Comparison of ENCODE assay signal across 18 mouse cellular contexts in genomic region chr6:71322491-71322921, GRCm38 (mm10). TPM values are rescaled to one million over a fixed set of nuclear protein-coding genes. Genes with fewer than 3 reads are reported as not detected.
DNase-seq lines count a peak whose midpoint lies in the region; ATAC-seq and TF ChIP-seq lines count a peak whose summit lies in the region.
"Had no signal": no experiment of that assay in that cellular context is flagged by ENCODE, and none has a peak within 500 bp of the region (broad histone marks: within the 10 kb centered on the region; RNA-seq: fewer than 3 reads in every experiment).

TSS of gene Cd8b1 (plus strand) at chr6:71322788.

- no peak within 1 kb of the TSS for H3K9ac ChIP-seq in liver, embryonic 11.5 days (ENCODE audit: low read depth, low read length)
- H3K9ac ChIP-seq in hindbrain, embryonic 11.5 days (ENCODE audit: low read depth, low read length) = no peak within 1 kb of the TSS
- H3K9ac ChIP-seq: embryonic facial prominence, embryonic 13.5 days had no signal

- no peaks in the 10 kb centered on the region for H3K9me3 ChIP-seq in liver, embryonic 11.5 days (ENCODE audit: control insufficient read depth, low read length)
- no peaks in the 10 kb centered on the region for H3K9me3 ChIP-seq in hindbrain, embryonic 11.5 days (ENCODE audit: control insufficient read depth, low read length)
- H3K9me3 ChIP-seq: embryonic facial prominence, embryonic 13.5 days; forebrain, embryonic 10.5 days had no signal

- no peak within 1 kb of the TSS; the same call in 1 of the 2 replicates for H3K27ac ChIP-seq in olfactory bulb, adult 2 months (ENCODE audit: insufficient read depth, low read depth, low read length)
- no peak within 1 kb of the TSS for H3K27ac ChIP-seq in liver, embryonic 11.5 days (ENCODE audit: low read depth, low read length)
- H3K27ac ChIP-seq in hindbrain, embryonic 11.5 days (ENCODE audit: low read depth, low read length) = no peak within 1 kb of the TSS
- H3K27ac ChIP-seq: embryonic facial prominence, embryonic 13.5 days; forebrain, embryonic 10.5 days had no signal

- no peak within 1 kb of the TSS; the same call in 1 of the 2 replicates for H3K4me3 ChIP-seq in olfactory bulb, adult 2 months (ENCODE audit: insufficient read depth, low read depth, low read length)
- no peak within 1 kb of the TSS for H3K4me3 ChIP-seq in liver, embryonic 11.5 days (ENCODE audit: low read depth, low read length)
- H3K4me3 ChIP-seq in hindbrain, embryonic 11.5 days (ENCODE audit: low read depth, low read length) = no peak within 1 kb of the TSS
- H3K4me3 ChIP-seq: embryonic facial prominence, embryonic 13.5 days; forebrain, embryonic 10.5 days; myocyte had no signal

- H3K36me3 ChIP-seq in liver, embryonic 11.5 days (ENCODE audit: control insufficient read depth, insufficient read depth, low read length) = no peaks in the 10 kb centered on the region
- no peaks in the 10 kb centered on the region for H3K36me3 ChIP-seq in hindbrain, embryonic 11.5 days (ENCODE audit: control insufficient read depth, insufficient read depth, low read length)
- H3K36me3 ChIP-seq: embryonic facial prominence, embryonic 13.5 days; forebrain, embryonic 10.5 days had no signal

- TF ChIP-seq CTCF in olfactory bulb, adult 2 months (IDR thresholded peaks at IDR 0.05; ENCODE audit: insufficient read depth, low read depth, low read length) = no peak

- 80% methylated on average over 7 of the region's 7 CpGs for WGBS in olfactory bulb, adult 2 months
- WGBS in liver, embryonic 11.5 days = 82% methylated on average over 7 of the region's 7 CpGs
- 92% methylated on average over 7 of the region's 7 CpGs for WGBS in hindbrain, embryonic 11.5 days

- H3K4me1 ChIP-seq in olfactory bulb, adult 2 months (ENCODE audit: control insufficient read depth, insufficient read depth, low read length) = no peaks in the 10 kb centered on the region
- H3K4me1 ChIP-seq in liver, embryonic 11.5 days (replicated peaks; ENCODE audit: control insufficient read depth, insufficient read depth, low read length) = no peaks in the 10 kb centered on the region
- H3K4me1 ChIP-seq in hindbrain, embryonic 11.5 days (replicated peaks; ENCODE audit: control insufficient read depth, insufficient read depth, low read length) = no peaks in the 10 kb centered on the region
- H3K4me1 ChIP-seq: embryonic facial prominence, embryonic 13.5 days; forebrain, embryonic 10.5 days had no signal

- no peaks in the 10 kb centered on the region for H3K27me3 ChIP-seq in liver, embryonic 11.5 days (replicated peaks; ENCODE audit: control insufficient read depth, insufficient read depth, low read length)
- H3K27me3 ChIP-seq in hindbrain, embryonic 11.5 days (ENCODE audit: control insufficient read depth, insufficient read depth, low read length) = no peaks in the 10 kb centered on the region
- H3K27me3 ChIP-seq: embryonic facial prominence, embryonic 13.5 days had no signal

- H3K4me2 ChIP-seq in liver, embryonic 11.5 days = no peak within 1 kb of the TSS
- no peak within 1 kb of the TSS for H3K4me2 ChIP-seq in hindbrain, embryonic 11.5 days (replicated peaks; ENCODE audit: low read depth, low read length)
- H3K4me2 ChIP-seq: embryonic facial prominence, embryonic 13.5 days had no signal

- ATAC-seq in liver, embryonic 11.5 days (replicated peaks; ENCODE audit: low FRiP score) = no peak
- no peak for ATAC-seq in hindbrain, embryonic 11.5 days (ENCODE audit: low FRiP score)
- ATAC-seq: hindbrain, embryonic 16.5 days had no signal

- peak; percentile 2 for DNase-seq in lung, postnatal 14 days
- DNase-seq in lung, adult 18-20 months = no peak
- peak; percentile 84 for DNase-seq in T-cell, adult 2 months (ENCODE audit: low spot score)
- peak; percentile 92 to 96 for DNase-seq in thymus, postnatal 36 days
- no peak for DNase-seq in liver, embryonic 11.5 days (ENCODE audit: low spot score)
- no peak for DNase-seq in hindbrain, embryonic 11.5 days (ENCODE audit: low spot score)
- DNase-seq: cerebellum, adult 8-10 months; kidney, adult 2 months; kidney, postnatal 25 days; liver; lung, adult 2 months; midbrain, embryonic 14.5 days; right cerebral cortex, adult 18-20 months had no signal

- TF ChIP-seq POLR2A in olfactory bulb, adult 2 months (IDR thresholded peaks at IDR 0.05; ENCODE audit: insufficient read depth, low read depth, low read length) = no peak

RNA-seq across cellular contexts. Expression of gene Cd8b1, which starts in this region (rescaled TPM):
- 314 TPM in 1 of 2 replicates, not detected in the other for polyA plus RNA-seq in olfactory bulb, adult 2 months (2012; ENCODE audit: insufficient read depth, insufficient read length, low replicate concordance, missing spikeins)
- polyA plus RNA-seq in liver, embryonic 11.5 days (2014; fragmentation: Nextera tagmentation; extraction: Ambion mirVana) = not detected in 2 replicates
- not detected in 2 replicates for polyA plus RNA-seq in hindbrain, embryonic 11.5 days (2014; fragmentation: Nextera tagmentation; extraction: Ambion mirVana)
- polyA plus RNA-seq: hindbrain, embryonic 16.5 days; midbrain, embryonic 14.5 days; myocyte had no signal

Comparison
In these comparisons a context has a peak if more than half of its experiments do, and no peak if none do; other contexts are left out.
1. RNA of gene Cd8b1 (polyA plus RNA-seq): 314 TPM in olfactory bulb, adult 2 months; not detected in liver, embryonic 11.5 days and not detected in hindbrain, embryonic 11.5 days; every median in the first group is over 10 times any median in the second.
2. DNase-seq: peak in lung, postnatal 14 days (single experiment), T-cell, adult 2 months (single experiment) and thymus, postnatal 36 days (2 of 2); none in lung, adult 18-20 months (0 of 2), liver, embryonic 11.5 days (single experiment) and hindbrain, embryonic 11.5 days (single experiment).